Mouse (Mus musculus) lung, postnatal 25 days (tissue): ENCODE data around the gene Kars.

Experiments used
- DNase-seq: peaks from one replicate; pipeline ENCODE4 v3.0.0; 2022; ENCODE audit warnings: low spot score

Gene Kars

DNA sequence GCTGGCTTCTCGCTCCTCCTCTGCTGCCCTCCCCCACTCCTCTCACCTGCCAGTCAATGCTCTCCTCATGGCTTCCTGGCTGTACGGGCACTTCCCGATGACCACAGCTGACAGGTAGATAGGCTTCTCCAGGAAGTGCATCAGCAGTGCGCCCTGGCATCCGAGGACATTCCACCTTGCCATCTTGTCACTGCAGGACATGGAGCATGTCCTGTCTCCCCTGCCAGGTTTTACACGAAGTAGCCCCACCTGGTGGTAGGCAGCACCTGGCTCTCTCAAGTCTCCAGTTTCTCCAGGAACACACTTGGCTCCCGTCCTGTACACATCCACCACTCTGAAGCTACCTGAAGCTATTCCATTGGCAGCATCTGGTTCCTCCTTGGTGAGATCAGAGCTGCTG, 29.0 kb downstream of the Kars start:
- DNase-seq: peak; percentile 14

DNA sequence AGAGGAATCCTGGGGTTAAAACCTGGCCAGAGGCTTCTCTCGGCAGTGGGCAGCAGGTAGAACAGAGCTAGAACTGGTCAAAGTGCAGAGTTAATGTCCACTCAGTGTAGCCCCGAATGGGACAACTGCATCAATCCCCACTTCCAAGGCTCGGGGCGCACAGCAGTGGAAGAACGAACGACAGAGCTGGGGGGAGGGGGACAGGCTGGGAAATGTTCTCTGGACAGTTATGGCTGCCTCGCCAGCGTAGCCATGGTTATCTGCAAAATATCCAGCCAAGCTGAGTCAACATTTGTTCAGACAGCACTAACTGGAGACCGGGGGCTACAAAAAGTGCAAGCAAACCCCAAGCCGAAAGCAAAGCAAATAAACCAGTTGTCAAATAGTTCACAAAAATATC, 33.0 kb downstream of the Kars start:
- no peak for DNase-seq

- DNase-seq: no peak
These were observed 34.8 kb downstream of the Kars start for GRCm38 (mm10) chr8:111976326-111976725.

DNA sequence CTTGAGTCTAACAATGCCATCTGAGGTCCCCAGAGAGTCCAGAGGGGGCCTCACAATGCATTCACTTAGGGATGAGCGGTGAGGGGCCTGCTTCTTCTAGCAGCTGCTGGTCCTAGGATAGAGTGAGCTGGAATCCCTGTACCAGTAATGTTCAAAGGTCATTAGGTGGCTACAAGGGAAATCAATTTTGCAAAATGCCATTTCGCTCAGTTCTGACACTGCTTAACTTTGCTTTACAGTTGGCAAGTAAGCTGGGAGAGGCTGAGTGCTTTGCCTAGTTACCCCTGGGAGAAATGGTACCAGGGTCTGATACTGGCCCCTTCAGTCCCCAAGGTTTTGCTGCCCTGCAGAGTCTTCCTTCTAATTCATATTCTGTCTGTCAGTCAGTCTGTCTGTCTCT, 35.4 kb downstream of the Kars start:
- DNase-seq: no peak

GRCm38 (mm10) chr8:111974138-111974537, 37.0 kb downstream of the Kars start:
- no peak for DNase-seq

GRCm38 (mm10) chr8:111968991-111969390, 42.1 kb downstream of the Kars start:
- no peak for DNase-seq

GRCm38 (mm10) chr8:111968541-111968940, 42.6 kb downstream of the Kars start:
- DNase-seq: no peak

DNA sequence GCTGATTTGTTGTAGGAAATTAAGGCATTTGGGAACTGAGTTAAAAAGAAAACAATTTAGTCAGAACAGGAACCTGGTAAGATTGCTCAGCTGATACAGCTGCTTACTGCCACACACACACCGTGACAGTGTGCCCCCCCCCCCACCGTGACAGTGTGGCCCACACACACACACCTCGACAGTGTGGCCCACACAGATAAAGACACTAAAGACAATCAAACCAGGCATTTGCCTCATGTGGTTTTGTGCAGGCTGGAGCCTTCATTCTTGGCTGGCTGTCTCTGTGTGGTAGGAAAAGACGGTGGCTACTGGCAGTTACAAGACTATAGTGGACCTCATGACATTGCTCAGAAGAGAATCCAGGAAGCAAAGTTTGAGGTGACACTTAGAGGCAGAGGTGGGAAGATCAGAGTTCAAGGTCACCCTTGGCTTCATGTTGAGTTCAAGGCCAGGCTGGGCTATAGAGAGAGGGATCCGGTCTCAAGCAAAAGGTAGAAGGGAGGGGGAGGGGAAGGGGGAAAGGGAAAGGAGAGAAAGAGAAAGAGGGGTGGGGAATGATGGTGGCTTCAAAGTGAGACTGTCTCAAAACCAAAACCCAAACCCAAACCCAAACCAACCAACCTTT, 43.8 kb downstream of the Kars start:
- no peak for DNase-seq

GRCm38 (mm10) chr8:111964849-111965561, 46.1 kb downstream of the Kars start:
- no peak for DNase-seq

DNA sequence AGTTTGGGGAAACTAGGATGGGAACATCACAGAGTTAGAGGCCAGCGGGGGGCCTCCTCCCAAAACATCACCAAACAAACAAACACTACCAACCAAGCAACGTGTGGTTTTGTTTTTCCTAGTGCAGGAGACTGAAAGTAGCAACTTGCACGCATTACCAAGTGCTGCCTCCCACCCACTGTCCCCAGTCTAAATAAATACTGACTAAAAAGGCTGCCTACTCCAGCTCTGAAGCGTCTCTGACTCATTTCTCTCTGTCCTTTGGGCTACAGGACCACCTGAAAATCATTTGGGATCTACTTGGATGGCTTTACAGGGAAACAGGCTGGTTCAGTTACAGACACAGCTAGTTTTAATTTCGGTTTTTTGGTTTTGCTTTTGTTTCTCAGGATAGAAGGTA, 46.8 kb downstream of the Kars start:
- DNase-seq: no peak

DNA sequence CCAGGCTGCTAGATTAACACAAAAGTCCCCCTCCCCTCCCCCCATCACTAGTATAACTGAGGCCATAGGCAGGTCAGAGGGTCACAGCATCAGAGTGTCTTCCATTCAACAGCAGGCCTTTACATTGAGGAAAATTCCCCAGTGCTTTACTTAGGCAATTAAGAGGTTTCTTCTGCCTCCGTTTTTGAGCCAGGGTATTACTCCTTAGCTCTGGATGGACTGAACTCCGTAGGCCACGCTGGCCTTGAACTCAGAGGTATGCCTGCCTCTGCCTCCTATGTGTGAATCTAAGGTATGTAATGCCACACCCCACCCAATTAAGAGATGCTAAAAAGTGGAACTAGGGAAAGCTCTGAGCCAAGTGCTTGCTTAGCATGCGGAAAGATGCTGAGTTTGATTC, 47.6 kb downstream of the Kars start:
- DNase-seq: no peak

DNA sequence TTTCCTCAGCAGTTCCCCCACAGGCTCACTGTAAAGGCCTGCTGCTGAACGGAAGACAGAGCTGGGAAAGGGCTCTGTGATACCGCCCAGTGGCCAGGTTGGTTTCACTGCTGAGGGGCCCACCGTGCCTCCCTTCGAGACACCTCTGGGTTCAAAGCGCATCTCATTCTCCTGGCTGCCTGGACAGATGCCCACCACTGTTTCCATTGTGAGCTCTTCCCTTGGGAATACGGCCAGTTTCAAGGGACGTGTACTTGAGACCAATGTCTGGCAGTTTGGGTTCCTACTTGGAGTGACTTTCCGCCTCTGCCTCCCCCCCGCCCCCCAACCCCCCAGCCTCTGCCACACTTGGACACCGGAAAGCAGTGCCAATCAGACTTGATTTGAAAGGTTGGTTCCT, 48.0 kb downstream of the Kars start:
- DNase-seq: no peak

GRCm38 (mm10) chr8:111962589-111962988, 48.5 kb downstream of the Kars start:
- DNase-seq: no peak

DNA sequence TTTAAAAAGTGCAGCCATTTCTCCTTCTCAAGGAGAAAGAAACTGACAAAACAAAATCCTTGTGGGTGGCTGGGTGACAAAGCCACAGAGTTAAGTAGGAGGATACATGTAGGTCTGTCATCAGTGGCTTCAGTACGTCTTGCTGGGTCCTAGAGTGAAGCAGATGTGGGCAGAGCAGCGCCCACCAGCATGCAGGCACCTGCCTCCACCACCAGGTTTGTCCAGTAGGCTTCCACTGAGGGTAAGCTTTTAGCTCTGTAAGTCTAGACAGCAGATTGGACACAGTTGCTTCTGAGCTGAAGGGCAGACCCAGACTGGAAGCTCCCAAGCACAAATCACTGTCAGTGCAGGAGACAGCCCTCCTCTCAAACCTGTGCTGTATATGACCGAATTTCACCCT, 49.8 kb downstream of the Kars start:
- DNase-seq: no peak

DNA sequence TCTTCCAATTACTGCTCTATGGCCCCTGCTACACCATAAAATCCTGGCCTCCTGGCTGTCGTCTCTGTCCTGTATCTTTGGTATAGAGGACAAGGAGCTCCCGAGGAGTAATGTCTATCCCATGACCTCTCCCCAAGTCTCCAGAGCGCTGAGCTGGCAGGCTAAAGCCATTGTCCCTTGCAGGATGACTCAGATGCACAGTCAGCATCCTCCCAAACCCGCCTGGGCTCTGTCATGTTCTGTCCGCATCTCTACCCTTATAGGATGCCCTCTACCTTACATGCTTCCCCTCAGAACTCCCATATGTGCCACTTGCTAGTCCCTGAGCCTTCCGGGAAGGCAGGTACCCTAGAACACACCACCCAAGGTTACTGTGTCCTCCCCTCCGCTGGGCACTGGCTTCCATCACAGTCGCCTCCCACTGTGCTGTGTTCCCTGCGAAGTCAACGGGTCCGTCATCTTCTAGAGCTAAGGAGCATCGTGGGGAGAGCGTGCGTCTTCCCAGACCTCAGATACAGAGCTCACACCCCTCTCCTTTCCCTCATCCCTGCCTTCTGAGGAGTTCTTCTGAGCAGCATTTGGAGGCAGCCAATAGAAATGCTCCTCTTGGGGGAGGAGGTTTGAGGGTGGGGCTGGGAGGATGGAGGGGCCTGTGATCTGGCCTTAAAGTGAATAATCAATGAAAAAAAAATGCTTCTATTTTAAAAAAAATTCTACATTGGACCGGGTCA, 50.4 kb downstream of the Kars start:
- DNase-seq: no peak

DNA sequence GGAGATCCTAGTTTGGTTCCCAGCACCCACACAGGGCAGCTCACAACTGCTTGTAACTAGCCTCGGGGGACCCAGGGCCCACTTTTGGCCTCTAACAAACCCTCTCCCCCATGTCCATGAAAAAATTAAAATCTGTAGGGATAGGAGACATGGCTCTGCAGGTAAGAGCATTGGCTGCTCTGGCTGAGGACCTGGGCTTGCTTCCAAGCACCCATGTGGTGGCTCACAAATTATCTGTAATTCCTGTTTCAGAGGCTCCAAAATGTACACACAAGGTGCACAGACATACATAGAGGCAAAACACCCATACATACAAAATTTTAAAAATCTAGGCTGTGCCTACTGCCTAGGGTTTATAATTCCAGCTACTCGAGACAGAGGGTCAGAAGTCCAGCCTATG, 53.9 kb downstream of the Kars start:
- DNase-seq: no peak

DNA sequence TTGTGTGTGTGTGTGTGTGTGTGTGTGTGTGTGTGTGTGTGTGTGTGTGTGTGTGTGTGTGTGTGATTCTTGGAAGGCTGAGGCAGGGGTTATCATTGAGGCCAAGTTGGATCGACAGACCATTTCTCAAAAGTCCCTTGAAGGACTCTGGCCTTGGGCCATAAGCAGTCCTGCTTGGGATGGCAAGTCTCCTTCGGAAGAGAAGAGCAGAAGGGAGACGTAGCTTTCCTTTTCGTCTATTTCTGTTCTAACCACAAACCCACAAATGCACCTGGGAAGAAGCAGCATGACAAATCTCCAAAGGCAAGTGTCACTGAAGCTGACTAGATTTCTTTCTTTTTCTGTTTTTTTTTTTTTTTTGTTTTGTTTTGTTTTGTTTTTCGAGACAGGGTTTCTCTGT, 55.2 kb downstream of the Kars start:
- DNase-seq: no peak

- DNase-seq: peak; percentile 15
These were observed 56.1 kb downstream of the Kars start for GRCm38 (mm10) chr8:111954844-111955594.

DNA sequence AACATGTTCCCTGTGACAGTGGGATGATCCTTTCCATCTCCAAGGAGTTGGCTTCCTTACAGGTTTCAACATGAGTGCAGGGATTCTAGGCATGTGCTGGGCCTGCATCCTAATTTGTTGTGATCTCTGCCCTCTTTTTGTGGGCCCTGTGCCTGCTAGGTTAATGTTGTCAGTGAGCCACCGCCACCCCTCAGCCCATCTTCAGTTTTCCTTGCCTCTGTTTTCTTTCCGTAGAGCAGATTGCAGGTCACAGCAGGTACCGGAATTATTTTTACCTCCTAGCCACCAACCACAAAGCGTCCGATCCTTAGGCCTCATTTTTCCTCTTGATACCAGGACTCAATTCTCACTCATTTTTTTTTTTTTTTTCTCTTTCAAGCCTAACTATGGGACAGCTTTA, 59.2 kb downstream of the Kars start:
- no peak for DNase-seq

DNA sequence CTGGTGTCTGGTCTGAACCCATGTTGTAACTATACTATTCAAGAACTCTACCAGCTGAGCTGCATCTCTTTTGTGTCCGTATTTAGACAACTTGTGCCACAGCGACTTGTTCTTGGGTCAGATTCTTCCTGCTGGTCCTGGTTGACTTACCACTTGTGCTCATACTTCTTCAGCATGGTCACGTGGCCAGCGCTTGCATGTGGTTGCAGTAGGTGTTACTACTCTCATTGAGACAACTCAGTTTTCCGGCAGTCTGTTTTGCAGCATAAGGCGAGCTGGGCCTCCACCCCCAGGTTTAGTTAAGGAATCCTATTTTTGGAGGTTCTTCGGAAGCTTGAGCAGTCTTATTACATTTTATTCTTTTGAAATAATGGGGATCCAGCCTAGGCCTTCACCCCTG, 59.8 kb downstream of the Kars start:
- DNase-seq: peak; percentile 38

DNA sequence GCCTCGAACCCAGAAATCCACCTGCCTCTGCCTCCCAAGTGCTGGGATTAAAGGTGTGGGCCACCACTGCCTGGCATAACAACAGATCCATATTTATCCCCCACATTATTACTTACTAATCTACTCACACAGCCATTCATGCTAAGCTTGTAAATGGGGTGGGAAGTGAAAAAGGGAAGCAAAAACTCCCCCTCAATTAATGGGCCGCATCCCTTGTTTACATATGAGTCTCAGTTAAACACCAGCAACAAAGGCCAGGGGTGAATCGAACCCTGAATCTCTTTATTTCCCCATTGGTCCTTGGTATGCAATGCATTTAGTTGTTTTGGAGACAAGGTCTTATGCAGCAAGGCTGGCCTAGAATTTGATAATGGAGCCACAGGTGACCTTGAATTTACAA, 60.3 kb downstream of the Kars start:
- no peak for DNase-seq

DNA sequence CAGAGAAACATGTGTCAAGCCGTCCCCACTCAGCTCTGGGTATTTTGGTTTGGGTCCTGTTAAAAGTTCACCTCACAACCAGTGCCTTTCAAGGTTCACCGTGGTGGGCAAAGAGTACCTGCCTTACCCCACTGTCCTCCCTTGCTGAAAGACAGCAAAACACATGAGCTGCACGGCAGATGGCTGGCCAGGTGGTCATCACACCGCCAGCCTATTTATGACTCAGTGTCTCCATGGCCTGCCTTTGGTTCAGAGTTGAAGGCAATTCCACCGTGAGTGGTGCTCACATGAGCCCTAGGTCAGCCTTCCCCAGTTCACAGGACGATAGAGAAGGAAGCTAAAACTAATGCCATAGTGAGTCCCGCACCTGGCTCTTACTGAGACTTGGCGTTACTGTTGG, 63.2 kb downstream of the Kars start:
- no peak for DNase-seq

- DNase-seq: no peak
These were observed 64.0 kb downstream of the Kars start for GRCm38 (mm10) chr8:111947144-111947543.
